Mouse (Mus musculus) CH12.LX (cell line): ENCODE measurements around the gene Mgat4e.

Experiments used
- CHD1 ChIP-seq: IDR thresholded peaks from 2 replicates; pipeline ENCODE4 v1.6.1; 2012; ENCODE audit warnings: low read depth, low read length, improper control_type of control experiment, inconsistent platforms
- CTCF ChIP-seq, 2 experiments: IDR thresholded peaks in 1 of 2; conservative IDR thresholded peaks in 1 of 2; 2 replicates each; pipeline ENCODE4 v1.5.1; 2011 to 2012; ENCODE audit warnings: low read depth in 2 of 2, low read length in 2 of 2, improper control_type of control experiment in 1 of 2, inconsistent platforms in 1 of 2, mild to moderate bottlenecking in 1 of 2, moderate library complexity in 1 of 2
- EP300 ChIP-seq: IDR thresholded peaks from 2 replicates; pipeline ENCODE4 v1.6.1; 2011; ENCODE audit warnings: low read length, improper control_type of control experiment
- HCFC1 ChIP-seq: IDR thresholded peaks from 2 replicates; pipeline ENCODE4 v1.6.1; 2012; ENCODE audit warnings: low read depth, mild to moderate bottlenecking, inconsistent platforms, low read length, improper control_type of control experiment
- MAX ChIP-seq: IDR thresholded peaks from 2 replicates; pipeline ENCODE4 v1.6.1; 2011; ENCODE audit warnings: low read length, improper control_type of control experiment
- NELFE ChIP-seq: IDR thresholded peaks from 2 replicates; pipeline ENCODE4 v1.6.1; 2011; ENCODE audit warnings: low read depth, low read length, improper control_type of control experiment
- POLR2A ChIP-seq: IDR thresholded peaks from 2 replicates; pipeline ENCODE4 v1.6.1; 2011; ENCODE audit warnings: low read depth, mild to moderate bottlenecking, improper control_type of control experiment, low read length
- POLR2AphosphoS2 ChIP-seq: IDR thresholded peaks from 2 replicates; pipeline ENCODE4 v1.6.1; 2011; ENCODE audit warnings: low read depth, low read length, improper control_type of control experiment
- RCOR1 ChIP-seq: conservative IDR thresholded peaks from 2 replicates; pipeline ENCODE4 v1.6.1; 2012; ENCODE audit warnings: low read depth, mild to moderate bottlenecking, inconsistent platforms, low read length, improper control_type of control experiment
- TCF12 ChIP-seq: IDR thresholded peaks from 2 replicates; pipeline ENCODE4 v1.6.1; 2014; ENCODE audit warnings: low read depth, mild to moderate bottlenecking, inconsistent platforms, low read length, improper control_type of control experiment
- UBTF ChIP-seq: IDR thresholded peaks from 2 replicates; pipeline ENCODE4 v1.6.1; 2012; ENCODE audit warnings: low read depth, mild to moderate bottlenecking, inconsistent platforms, low read length, improper control_type of control experiment, moderate library complexity
- ZKSCAN1 ChIP-seq: IDR thresholded peaks from 2 replicates; pipeline ENCODE4 v1.6.1; 2012; ENCODE audit warnings: low read depth, inconsistent platforms, low read length, improper control_type of control experiment, borderline replicate concordance

- TF ChIP-seq ZKSCAN1 (no peak), RCOR1 (no peak), EP300 (no peak), NELFE (no peak), CTCF (conservative IDR thresholded peaks at IDR 0.05 in 1 of 2, IDR thresholded peaks at IDR 0.05 in 1 of 2; ENCODE audit: low read depth in 2 of 2, low read length in 2 of 2) (no peak), POLR2AphosphoS2 (no peak), UBTF (no peak), POLR2A (no peak), MAX (no peak), HCFC1 (no peak), TCF12 (no peak), CHD1 (no peak)
Observed at GRCm38 (mm10) chr1:134492276-134492675, 57.2 kb downstream of the Mgat4e start.
